Mouse (Mus musculus) frontal cortex, postnatal 14 days (tissue): ENCODE results near the gene Gm3500.
"Not testable (repeated sequence)": the region's sequence is repeated elsewhere in the genome, so short reads cannot be mapped to it uniquely, and the experiment has no call there.

Experiments
- DNase-seq, 2 experiments: peaks; one replicate each; pipeline ENCODE4 v3.0.0; 2022; ENCODE audit warnings: low spot score in 2 of 2

Gm3500 gene

DNA sequence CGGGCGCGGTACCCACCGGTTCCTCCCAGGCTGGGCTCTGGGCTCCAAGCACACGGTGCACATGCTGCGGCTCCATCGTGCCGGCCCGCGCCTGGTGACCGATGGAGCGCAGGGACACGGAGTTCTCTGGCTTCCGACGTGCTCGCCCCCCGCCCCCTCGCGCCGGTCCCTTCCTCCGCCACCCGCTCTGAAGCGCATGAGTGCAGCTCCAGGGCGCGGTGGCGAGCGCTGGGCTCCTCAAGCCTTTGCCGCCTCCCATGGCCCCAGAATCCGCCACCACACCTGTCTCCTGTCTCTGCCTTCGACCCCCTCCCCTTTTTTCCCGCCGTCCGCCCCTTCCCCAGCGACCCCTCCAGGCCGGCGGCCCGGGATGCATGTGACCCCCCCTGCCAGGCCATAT, at the start of gene Gm3500:
Gm3500 (minus strand) TSS at position 101 of the 400 bp plus-strand sequence.
- not testable (repeated sequence) for DNase-seq

DNA sequence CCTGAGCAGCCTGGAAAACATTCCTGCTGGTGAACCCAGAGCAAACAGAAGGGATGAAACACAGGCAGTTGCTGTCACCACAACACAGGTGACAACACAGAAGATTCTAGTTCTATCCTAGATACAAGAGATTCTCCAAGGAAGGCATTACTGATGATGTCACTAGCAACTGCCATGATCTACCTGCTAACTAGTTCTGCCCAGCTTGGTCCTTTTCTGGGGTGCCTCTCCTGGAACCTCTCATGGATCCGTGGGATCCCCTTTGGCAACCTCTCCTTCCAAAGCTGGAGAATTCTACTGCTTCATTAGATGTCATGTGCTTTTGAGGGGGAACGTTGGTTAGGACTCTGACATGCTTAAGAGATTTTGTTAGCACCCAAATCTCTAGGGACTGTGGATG, 54.0 kb downstream of the Gm3500 start, which contains the start of gene Gm3542:
Gm3542 (minus strand) TSS at position 101 of the 400 bp plus-strand sequence.
- DNase-seq: not testable (repeated sequence)
